Mouse (Mus musculus): Measurements from ENCODE around the gene Pif1.

DNA sequence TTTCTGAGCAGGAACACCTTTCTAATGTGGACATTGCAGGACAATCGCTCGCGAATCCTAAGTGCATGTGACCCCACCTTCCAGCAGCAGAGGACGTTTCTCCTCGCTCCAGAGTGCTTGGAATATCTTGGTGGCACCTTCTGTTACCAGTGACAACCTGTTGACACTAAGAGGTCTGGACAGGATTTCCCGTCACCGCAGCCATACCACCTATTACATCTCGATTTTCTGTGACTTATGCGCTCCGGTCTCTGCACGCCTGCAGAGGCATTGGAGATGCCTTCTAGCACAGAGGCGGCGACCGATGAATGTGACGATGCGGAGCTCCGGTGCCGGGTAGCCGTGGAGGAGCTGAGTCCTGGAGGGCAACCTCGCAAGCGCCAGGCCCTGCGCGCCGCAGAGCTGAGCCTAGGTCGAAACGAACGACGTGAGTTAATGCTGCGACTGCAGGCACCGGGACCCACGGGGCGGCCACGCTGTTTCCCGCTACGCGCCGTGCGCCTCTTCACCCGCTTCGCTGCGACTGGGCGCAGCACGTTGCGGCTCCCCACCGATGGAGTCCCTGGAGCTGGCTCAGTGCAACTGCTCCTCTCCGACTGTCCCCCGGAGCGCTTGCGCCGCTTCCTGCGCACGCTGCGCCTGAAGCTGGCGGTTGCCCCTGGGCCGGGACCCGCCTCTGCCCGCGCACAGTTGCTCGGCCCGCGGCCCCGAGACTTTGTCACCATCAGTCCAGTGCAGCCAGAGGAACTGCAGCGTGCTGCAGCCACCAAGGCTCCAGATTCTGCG is 806 bp downstream of the Pif1 start:
- no peak for TF ChIP-seq POLR2A (IDR thresholded peaks at IDR 0.05; ENCODE audit: borderline replicate concordance, low read depth, low read length)
- no peak for TF ChIP-seq CTCF (IDR thresholded peaks at IDR 0.05; ENCODE audit: low read depth, low read length)

Data from bone marrow macrophage, adult 2 months (primary cell).